Mouse (Mus musculus): ENCODE measurements around the gene Gm42674.

DNA sequence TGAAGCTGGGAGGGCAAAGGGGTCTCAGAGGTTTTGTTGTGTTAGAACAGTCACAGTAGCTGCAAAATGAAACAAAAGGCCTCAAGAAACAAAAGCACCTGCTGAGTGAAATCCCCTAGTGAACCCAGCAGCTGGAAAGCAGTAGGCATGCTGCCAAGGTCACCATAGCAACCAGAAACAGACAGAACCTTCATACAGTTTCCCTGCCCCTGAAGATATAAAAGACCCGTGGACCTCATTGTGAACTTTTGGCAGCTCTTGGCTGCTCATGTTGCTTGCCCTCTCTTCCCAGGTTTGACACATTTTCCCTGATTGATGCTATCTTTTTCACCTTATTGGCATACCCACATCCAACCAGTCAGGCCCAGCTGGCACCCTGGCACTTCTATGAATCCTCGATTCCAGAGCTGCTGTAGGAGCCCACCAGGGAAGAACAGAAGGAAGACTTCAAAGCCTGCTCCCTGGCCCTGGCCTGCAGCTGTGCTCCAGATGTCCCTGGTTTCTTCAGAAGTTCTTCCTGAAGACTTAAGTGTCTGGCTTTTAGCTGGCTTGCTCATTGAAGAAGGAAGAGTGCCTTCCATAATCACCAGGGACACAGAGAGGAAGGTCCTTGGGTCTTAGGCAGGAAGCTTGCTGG is 21.8 kb downstream of the Gm42674 start:
- TF ChIP-seq POLR2A (IDR thresholded peaks at IDR 0.05; ENCODE audit: extremely low read depth, insufficient read depth, low read length) (no peak), CTCF (IDR thresholded peaks at IDR 0.05; ENCODE audit: extremely low read depth, insufficient read depth, low read length) (no peak)

Data from cortical plate, adult 2 months (tissue).